8 mouse cellular contexts compared by ENCODE assay signal in the genomic region with DNA sequence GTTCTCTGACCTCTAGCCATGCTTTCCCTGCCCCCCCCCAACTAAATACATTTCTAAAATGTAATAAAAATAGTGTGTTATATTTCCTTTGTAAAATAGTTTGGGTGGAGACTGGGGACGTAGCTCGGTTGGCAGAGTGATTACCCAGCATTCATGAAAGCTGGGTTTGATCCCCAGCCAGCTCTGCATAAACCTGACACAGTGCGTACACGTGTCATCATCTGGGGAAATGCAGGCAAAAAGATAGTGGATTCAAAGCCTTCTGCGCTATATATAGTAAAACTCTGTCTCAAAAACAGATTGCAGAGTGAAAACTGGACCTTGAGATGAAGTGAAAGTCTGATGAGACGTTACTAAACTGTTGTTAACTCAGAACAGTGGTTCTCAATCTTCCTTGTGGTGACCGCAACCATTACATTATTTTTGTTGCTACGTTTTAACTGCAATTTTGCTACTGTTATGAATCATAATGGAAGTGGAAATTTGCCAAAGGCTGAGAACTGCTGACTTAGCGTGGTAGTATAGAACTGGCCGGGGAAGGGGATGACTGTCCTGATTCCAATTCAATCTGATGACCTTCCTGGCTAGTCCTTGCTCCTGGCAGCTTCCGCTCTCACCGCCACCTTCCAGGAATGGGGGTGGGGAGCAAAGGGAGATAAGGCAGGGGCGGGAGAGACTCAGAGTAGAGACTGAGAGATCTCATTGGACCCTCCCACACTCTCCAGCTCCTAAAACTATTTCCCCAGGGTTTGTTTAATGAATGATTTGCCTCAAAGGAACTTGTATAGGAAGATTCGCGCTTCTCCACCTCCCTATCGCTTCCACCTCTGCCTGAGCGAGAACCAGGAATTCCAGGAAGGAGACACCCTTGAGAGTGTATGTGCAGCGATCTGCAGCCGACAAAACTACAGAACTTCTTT.
DNase-seq lines count a peak whose midpoint lies in the region; ATAC-seq and TF ChIP-seq lines count a peak whose summit lies in the region.

No protein-coding gene starts in this region.

- peak overlapping the region; percentile 47 for H3K27ac ChIP-seq in heart, adult 2 months
- H3K27ac ChIP-seq in kidney, embryonic 16.5 days (ENCODE audit: low read length): peak overlapping the region; percentile 79
- no peak overlapping the region for H3K27ac ChIP-seq in cerebellum, adult 2 months (ENCODE audit: insufficient read depth, low read length)

- H3K9me3 ChIP-seq in kidney, embryonic 16.5 days (ENCODE audit: low read length): no peaks in the 10 kb centered on the region

- intact Hi-C loops in heart, adult 2 months (cut with DNase I): no loop called here

- H3K27me3 ChIP-seq in heart, adult 2 months (ENCODE audit: control insufficient read depth, insufficient read depth, low read length): no peaks in the 10 kb centered on the region
- H3K27me3 ChIP-seq in kidney, embryonic 16.5 days (ENCODE audit: insufficient read depth, low read length): no peaks in the 10 kb centered on the region
- no peaks in the 10 kb centered on the region for H3K27me3 ChIP-seq in cerebellum, adult 2 months (ENCODE audit: control insufficient read depth, insufficient read depth, low read length)

- 15% methylated on average over 19 of the region's 19 CpGs for WGBS in heart, adult 2 months
- WGBS in kidney, embryonic 16.5 days: 39% methylated on average over 19 of the region's 19 CpGs
- WGBS in cerebellum, adult 2 months: 32% methylated on average over 19 of the region's 19 CpGs

- peak overlapping the region; percentile 55 for H3K4me3 ChIP-seq in heart, adult 2 months
- peak overlapping the region; percentile 46 for H3K4me3 ChIP-seq in kidney, embryonic 16.5 days (ENCODE audit: low read length)
- H3K4me3 ChIP-seq in cerebellum, adult 2 months (replicated peaks; ENCODE audit: insufficient read depth, low read depth, low read length): no peak overlapping the region

- no peaks in the 10 kb centered on the region for H3K4me1 ChIP-seq in heart, adult 2 months (ENCODE audit: control insufficient read depth, insufficient read depth, low read length)
- peaks cover 5% of the 10 kb centered on the region for H3K4me1 ChIP-seq in kidney, embryonic 16.5 days (ENCODE audit: insufficient read depth, low read length)
- H3K4me1 ChIP-seq in cerebellum, adult 2 months (ENCODE audit: control insufficient read depth, insufficient read depth, low read length): no peaks in the 10 kb centered on the region

- TF ChIP-seq CTCF in heart, adult 2 months (IDR thresholded peaks at IDR 0.05): no peak
- TF ChIP-seq CTCF in cerebellum, adult 2 months (IDR thresholded peaks at IDR 0.05; ENCODE audit: borderline replicate concordance, insufficient read depth, low read depth, low read length): no peak

- H3K36me3 ChIP-seq in heart, adult 2 months (ENCODE audit: control insufficient read depth, insufficient read depth, low read length): no peaks in the 10 kb centered on the region
- no peaks in the 10 kb centered on the region for H3K36me3 ChIP-seq in kidney, embryonic 16.5 days (ENCODE audit: insufficient read depth, low read length)

- peak; percentile 54 for DNase-seq in A20 (ENCODE audit: low read depth, low spot score)
- DNase-seq in adrenal gland, postnatal 10 days: peak; percentile 46
- peak; percentile 36 for DNase-seq in heart, adult 2 months
- DNase-seq in mesoderm, embryonic 11.5 days (ENCODE audit: low read depth, low spot score): peak; percentile 12
- DNase-seq in right cerebral cortex, postnatal 4 days: no peak
- no peak for DNase-seq in cerebellum, adult 2 months
- no peak for DNase-seq in urinary bladder, postnatal 25 days (ENCODE audit: low spot score)

- peak; percentile 64 for ATAC-seq in kidney, embryonic 16.5 days (ENCODE audit: low FRiP score, low TSS enrichment)

- no peak for TF ChIP-seq POLR2A in heart, adult 2 months (IDR thresholded peaks at IDR 0.05; ENCODE audit: insufficient read depth, low read depth, low read length)
- TF ChIP-seq POLR2A in cerebellum, adult 2 months (IDR thresholded peaks at IDR 0.05; ENCODE audit: borderline replicate concordance, insufficient read depth, low read length): no peak

- H3K79me2 ChIP-seq in heart, adult 2 months (replicated peaks; ENCODE audit: control insufficient read depth, insufficient read depth, low read length): no peaks in the 10 kb centered on the region

- H3K4me2 ChIP-seq in kidney, embryonic 16.5 days (replicated peaks; ENCODE audit: low read depth, low read length): peak overlapping the region; percentile 63

- H3K9ac ChIP-seq in heart, adult 2 months (ENCODE audit: low read depth, low read length): no peak overlapping the region; the same call in 1 of the 2 replicates
- peak overlapping the region; percentile 62 for H3K9ac ChIP-seq in kidney, embryonic 16.5 days (replicated peaks; ENCODE audit: low read length)

- TF ChIP-seq EP300 in heart, adult 2 months (IDR thresholded peaks at IDR 0.05; ENCODE audit: insufficient read depth, low read depth, low read length): no peak

Comparison
In these comparisons a context has a peak if more than half of its experiments do, and no peak if none do; other contexts are left out.
1. DNase-seq: peak in A20 (single experiment), adrenal gland, postnatal 10 days (single experiment), heart, adult 2 months (2 of 2) and mesoderm, embryonic 11.5 days (single experiment); none in right cerebral cortex, postnatal 4 days (single experiment), cerebellum, adult 2 months (0 of 2) and urinary bladder, postnatal 25 days (single experiment).